Mouse (Mus musculus) embryonic fibroblast, embryonic 13.5 days (primary cell): ENCODE measurements around the gene Pde7b. TPM values are rescaled to one million over a fixed set of nuclear protein-coding genes. Genes with fewer than 3 reads are reported as not detected.

Experiments used
- H3K27ac ChIP-seq: 2 replicates; pipeline ENCODE4 v1.5.1; 2012; ENCODE audit warnings: low read length, control low read depth, inconsistent platforms; ENCODE audit not compliant: insufficient read depth
- H3K4me1 ChIP-seq: 2 replicates; pipeline ENCODE4 v1.6.1; 2011; ENCODE audit warnings: low read length; ENCODE audit not compliant: control insufficient read depth, insufficient read depth
- H3K4me3 ChIP-seq: 2 replicates; pipeline ENCODE4 v1.5.1; 2011; ENCODE audit warnings: mild to moderate bottlenecking, control low read depth, low read length; ENCODE audit not compliant: insufficient read depth
- CTCF ChIP-seq: IDR thresholded peaks from 2 replicates; pipeline ENCODE4 v1.5.1; 2011; ENCODE audit warnings: mild to moderate bottlenecking, control low read depth, low read length, moderate library complexity, borderline replicate concordance; ENCODE audit not compliant: insufficient read depth
- POLR2A ChIP-seq: IDR thresholded peaks from 2 replicates; pipeline ENCODE4 v1.6.1; 2011; ENCODE audit warnings: low read depth, mild to moderate bottlenecking, control low read depth, low read length, moderate library complexity
- polyA plus RNA-seq: library from polyadenylated mRNA; stranded (reverse); fragments of >200 nt; gene quantifications from 2 replicates; pipeline ENCODE4 v1.2.4, GENCODE M21; 2011; ENCODE audit warnings: low read depth; ENCODE audit not compliant: missing spikeins, insufficient read length

Pde7b gene
- polyA plus RNA-seq = 9.0 and 9.4 TPM in 2 replicates

DNA sequence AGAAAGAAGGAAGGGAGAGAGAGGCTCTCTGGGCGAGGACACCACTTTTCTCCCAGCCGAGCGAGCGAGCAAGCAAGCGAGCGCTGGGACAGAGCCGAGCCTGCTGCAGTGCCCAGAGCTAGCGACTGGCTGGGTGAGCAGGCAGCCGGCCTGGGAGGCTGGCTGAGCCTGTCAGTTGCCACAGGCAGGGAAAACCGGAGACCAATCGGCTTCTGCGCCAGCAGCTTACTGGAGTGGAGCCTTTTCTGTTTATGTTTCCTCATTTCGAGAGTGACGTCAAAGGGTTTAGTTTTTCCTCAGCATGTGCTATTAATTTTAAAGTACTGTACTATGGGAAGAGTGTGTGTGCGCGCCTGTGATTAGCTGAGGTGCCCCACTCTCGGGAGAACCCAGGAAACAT lies at the start of gene Pde7b:
Pde7b (minus strand) TSS at position 173 of the 400 bp plus-strand sequence.
- peak within 1 kb of the TSS; percentile 23 for H3K4me3 ChIP-seq
- peak; percentile 70 for TF ChIP-seq POLR2A
- TF ChIP-seq CTCF = no peak
- H3K4me1 ChIP-seq = no peaks in the 10 kb centered on the region
- no peak within 1 kb of the TSS for H3K27ac ChIP-seq

DNA sequence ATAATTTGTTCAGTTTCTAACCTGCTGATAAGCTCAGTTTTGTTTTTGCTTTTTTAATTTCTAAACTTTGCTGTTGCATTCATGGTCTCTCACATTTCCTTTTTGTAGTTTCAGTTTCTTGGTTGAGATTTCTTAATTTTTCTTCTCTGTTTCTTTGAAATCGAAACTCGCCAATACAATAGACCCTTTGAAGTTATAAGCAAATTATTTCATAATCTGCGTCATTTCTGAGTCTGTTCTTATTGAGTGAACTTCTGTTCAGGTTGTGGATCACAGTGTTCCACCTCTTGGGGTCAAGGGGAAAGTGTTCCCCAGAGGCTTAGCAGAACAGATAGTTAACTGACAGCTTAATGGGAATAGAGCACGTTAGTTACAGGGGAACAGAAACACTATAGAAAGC lies 47.2 kb upstream of the Pde7b start:
- Histone ChIP-seq H3K27ac (no peak overlapping the region), H3K4me3 (no peak overlapping the region), H3K4me1 (no peaks in the 10 kb centered on the region)
- TF ChIP-seq CTCF = no peak
- no peak for TF ChIP-seq POLR2A

DNA sequence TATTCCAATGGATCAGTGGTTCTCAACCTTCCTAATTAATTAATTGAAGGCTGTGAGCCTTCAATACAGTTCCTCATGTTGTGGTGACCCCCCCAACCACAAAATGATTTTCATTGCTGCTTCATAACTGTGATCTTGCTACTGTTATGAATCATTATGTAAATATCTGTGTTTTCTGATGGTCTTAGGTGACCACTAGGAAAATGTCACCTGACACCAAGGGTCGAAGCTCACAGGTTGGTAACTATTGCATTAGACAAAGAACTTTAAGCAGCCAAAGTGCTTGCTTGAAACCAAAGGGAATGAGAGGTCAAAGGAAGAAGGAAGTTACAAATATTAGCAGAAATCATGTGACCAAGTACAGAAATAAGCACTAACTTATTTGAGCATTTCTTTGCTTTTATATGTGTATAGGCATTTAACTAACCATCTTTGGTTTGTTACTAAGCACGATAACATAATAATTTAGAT lies 45.6 kb upstream of the Pde7b start:
- TF ChIP-seq POLR2A (no peak), CTCF (no peak)
- H3K4me1 ChIP-seq = no peaks in the 10 kb centered on the region
- no peak overlapping the region for H3K4me3 ChIP-seq
- no peak overlapping the region for H3K27ac ChIP-seq

DNA sequence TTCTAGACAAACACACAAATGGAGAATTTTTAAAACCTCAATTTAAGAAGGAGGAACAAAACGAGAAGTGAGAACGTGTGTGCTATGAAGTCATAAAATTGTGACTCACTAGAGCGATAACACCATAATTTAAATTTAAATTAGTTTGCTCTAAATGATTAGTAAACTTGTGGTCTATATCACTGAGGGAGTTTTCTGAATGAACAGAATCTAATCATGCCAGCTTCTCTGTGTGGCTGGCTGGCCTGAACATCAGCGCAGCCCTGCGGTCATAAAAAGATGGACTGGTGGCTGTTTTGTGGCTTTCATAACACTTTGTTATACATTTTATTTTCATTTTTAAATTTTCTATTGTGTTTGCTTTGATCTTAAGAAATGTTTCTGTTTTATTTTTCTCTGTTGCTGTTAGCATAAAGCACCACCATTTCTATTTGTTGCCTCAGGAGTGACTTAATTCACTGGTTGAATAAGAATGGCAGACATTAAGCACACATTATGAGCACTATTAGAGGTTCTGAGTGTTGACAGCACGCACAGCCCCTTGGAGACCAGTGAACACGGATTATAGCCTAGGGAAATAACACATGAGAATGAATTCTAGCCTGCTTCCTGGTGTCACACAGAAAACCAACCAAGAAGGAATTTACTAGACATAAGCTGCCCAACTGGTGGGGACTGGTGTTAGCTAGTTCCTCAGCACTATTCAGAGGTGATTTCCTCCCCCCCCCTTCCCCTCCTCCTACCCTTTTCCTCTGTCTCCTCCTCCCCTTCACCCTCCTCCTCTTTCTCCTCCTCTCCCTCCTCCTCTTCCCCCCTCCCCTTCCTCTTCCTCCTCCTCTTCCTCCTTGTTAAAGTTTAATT lies 44.9 kb upstream of the Pde7b start:
- no peak overlapping the region for H3K27ac ChIP-seq
- no peak overlapping the region for H3K4me3 ChIP-seq
- TF ChIP-seq POLR2A (no peak), CTCF (no peak)
- no peaks in the 10 kb centered on the region for H3K4me1 ChIP-seq

DNA sequence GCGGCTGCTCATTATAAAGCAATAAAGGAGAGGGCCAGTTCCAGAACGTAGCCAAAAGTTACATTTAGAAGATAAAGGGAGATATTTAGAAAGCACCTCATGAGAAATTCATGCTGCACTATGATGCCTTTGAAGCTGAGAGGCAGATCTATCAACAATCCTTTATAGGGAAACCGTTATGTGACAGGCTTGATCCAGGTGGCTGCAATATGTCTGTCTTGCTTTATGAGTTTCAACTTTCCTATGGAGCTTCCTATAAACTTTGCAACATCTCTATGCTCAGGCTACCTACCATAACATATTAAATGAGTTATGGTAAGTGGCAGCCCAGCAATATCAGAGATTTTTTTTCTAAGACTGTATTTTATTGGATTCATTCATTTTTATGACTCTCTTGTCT lies 39.5 kb upstream of the Pde7b start:
- TF ChIP-seq CTCF (no peak), POLR2A (no peak)
- no peaks in the 10 kb centered on the region for H3K4me1 ChIP-seq
- H3K4me3 ChIP-seq = no peak overlapping the region
- H3K27ac ChIP-seq = no peak overlapping the region

DNA sequence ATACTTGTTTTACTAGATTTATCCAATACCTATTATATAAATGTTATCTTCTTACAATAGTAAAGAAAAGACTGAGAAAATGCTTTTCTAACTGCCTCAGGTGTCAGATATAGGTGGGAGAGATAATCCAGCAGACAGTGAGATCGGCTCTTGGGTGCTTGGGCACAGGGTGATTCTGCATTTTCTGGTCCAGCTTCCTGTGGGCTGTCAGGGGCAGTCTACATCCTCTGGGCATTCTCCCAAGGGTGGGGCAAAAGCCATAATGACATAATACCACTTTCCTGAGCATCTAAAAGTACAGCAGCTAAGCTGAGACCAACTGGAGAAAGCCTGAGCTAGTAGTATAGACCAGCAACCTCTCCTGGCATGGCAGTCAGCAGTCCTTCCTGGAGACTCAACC lies 34.1 kb upstream of the Pde7b start:
- no peak overlapping the region for H3K4me3 ChIP-seq
- H3K27ac ChIP-seq = no peak overlapping the region
- TF ChIP-seq POLR2A (no peak), CTCF (no peak)
- no peaks in the 10 kb centered on the region for H3K4me1 ChIP-seq

DNA sequence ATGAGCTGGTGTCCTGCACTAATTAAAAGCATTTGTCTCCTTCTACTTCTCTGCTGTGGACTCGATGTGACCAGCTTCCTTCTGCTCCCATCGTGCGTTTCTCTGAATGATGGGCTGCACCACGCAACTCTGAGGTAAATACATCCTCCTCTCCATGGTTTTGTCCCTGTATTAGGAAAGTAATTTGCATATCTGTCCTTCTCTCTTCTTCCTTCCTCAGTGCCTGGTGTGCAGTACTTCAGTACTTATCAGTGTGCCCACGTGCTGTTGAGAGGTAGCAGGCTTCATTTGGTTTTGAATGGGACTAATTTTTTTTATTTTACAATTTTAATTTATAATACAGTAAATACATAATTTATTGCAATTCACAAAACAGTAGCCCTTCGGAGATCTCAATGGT lies 33.4 kb upstream of the Pde7b start:
- Histone ChIP-seq H3K27ac (no peak overlapping the region), H3K4me3 (no peak overlapping the region), H3K4me1 (no peaks in the 10 kb centered on the region)
- no peak for TF ChIP-seq POLR2A
- no peak for TF ChIP-seq CTCF

DNA sequence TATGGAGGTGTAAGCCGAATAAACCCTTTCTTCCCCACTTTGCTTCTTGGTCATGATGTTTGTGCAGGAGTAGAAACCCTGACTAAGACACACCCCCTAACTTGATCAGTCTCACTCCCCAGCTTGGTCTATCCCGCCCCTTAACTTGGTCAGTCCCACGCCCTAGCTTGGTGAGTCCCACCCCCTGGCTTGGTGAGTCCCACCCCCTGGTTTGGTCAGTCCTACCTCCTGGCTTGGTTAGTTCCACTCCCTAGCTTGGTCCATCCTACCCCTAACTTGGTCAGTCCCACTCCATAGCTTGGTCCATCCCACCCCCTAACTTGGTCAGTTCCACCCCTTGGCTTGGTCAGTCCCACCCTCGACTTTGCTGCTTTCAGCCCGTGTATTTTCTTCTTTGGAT lies 31.3 kb upstream of the Pde7b start:
- H3K4me3 ChIP-seq = no peak overlapping the region
- TF ChIP-seq POLR2A (no peak), CTCF (no peak)
- no peak overlapping the region for H3K27ac ChIP-seq
- H3K4me1 ChIP-seq = no peaks in the 10 kb centered on the region

DNA sequence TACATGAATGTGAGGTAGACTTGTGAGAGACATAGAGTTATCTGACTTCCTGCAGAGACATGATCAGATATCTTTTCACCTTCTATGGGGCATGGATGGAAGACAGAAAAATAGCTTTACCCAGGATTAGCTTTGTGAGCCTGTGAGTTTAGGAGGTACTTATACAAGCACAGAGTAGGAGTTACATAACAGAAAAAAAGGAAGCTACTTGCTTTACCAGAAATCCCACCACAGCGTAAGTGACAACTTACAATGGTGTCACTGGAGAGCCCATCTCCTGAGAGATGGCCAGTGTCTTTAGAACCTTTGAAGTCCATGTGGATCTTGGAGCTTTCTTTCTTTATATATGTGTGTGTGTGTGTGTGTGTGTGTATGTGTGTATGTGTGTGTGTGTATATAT lies 28.0 kb upstream of the Pde7b start:
- Histone ChIP-seq H3K4me3 (no peak overlapping the region), H3K27ac (no peak overlapping the region), H3K4me1 (no peaks in the 10 kb centered on the region)
- TF ChIP-seq CTCF (no peak), POLR2A (no peak)

DNA sequence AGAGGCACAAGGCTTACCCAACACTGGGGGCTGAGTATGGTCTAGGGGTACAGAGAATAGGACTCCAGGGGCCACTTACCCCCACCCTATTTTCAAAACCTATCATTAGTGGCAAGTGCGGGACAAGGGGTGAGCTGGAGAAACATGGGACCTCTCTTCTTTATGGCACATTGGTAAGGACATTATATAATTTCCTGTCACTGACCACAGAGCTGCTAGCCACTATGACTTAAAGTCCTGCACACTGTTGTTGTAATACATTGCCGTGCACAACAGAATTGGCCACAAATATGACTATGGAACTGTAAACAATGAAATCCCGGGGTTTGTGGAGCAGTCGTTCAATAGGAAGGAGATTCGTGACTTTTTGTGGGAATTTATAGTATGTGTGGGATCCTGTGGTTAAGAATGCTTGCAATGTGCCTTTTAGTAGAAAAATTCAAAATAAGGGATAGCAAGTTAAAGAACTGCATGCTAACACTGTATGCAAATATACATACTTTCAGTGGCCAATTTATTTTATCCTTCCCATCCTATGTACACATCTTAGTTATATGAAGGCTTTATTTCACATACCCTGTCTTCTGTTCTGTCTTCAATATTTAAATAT lies 25.9 kb upstream of the Pde7b start:
- no peaks in the 10 kb centered on the region for H3K4me1 ChIP-seq
- TF ChIP-seq CTCF (no peak), POLR2A (no peak)
- no peak overlapping the region for H3K4me3 ChIP-seq
- H3K27ac ChIP-seq = no peak overlapping the region
